Mouse (Mus musculus) bone marrow macrophage, adult 2 months (primary cell): Measurements from ENCODE around the gene Kcnj9.

Source experiments
- CTCF ChIP-seq: IDR thresholded peaks from 2 replicates; pipeline ENCODE4 v1.5.1; 2012; ENCODE audit warnings: low read depth, mild to moderate bottlenecking, low read length, moderate library complexity
- POLR2A ChIP-seq: IDR thresholded peaks from 2 replicates; pipeline ENCODE4 v1.6.1; 2012; ENCODE audit warnings: mild to moderate bottlenecking, low read depth, low read length, borderline replicate concordance

- TF ChIP-seq POLR2A = no peak
- no peak for TF ChIP-seq CTCF
Measured at GRCm38 (mm10) chr1:172327206-172328001, 1.7 kb downstream of the Kcnj9 start.
